Mouse (Mus musculus) embryonic facial prominence, embryonic 13.5 days (tissue): ENCODE results near the gene Ptch1. TPM values are rescaled to one million over a fixed set of nuclear protein-coding genes. Genes with fewer than 3 reads are reported as not detected.

Experiments used
- polyA plus RNA-seq: library from polyadenylated mRNA; unstranded; fragments of >200 nt; fragmentation: Nextera tagmentation; extraction: Ambion mirVana; gene quantifications from 2 replicates; pipeline ENCODE4 v1.2.1, GENCODE M21; 2015

The Ptch1 gene
- polyA plus RNA-seq, 1 experiment from 2014 or later: 30.6 TPM

Other genes with a start within 250 kb of the Ptch1 start
- 21.0 and 21.2 TPM in 2 replicates for gene Fancc, start 76.3 kb downstream of the Ptch1 start, polyA plus RNA-seq
- 25.1 and 28.9 TPM in 2 replicates for gene Ercc6l2, start 241.6 kb upstream of the Ptch1 start, polyA plus RNA-seq